Mouse (Mus musculus): Measurements from ENCODE around the gene Ly6g5b. TPM values are rescaled to one million over a fixed set of nuclear protein-coding genes. Genes with fewer than 3 reads are reported as not detected.

Gene Ly6g5b
- total RNA-seq, 2 experiments from 2014 or later: not detected

GRCm38 (mm10) chr17:35111774-35112173 is 3.5 kb downstream of the Ly6g5b start:
- ATAC-seq (replicated peaks; ENCODE audit: poor library complexity, severe bottlenecking): no peak

- ATAC-seq (replicated peaks; ENCODE audit: poor library complexity, severe bottlenecking): no peak
Measured at GRCm38 (mm10) chr17:35108097-35108496, 7.1 kb downstream of the Ly6g5b start, which contains the start of gene Ly6g5c. Gene Ly6g5c, plus strand, starts transcription at chr17:35108279.

DNA sequence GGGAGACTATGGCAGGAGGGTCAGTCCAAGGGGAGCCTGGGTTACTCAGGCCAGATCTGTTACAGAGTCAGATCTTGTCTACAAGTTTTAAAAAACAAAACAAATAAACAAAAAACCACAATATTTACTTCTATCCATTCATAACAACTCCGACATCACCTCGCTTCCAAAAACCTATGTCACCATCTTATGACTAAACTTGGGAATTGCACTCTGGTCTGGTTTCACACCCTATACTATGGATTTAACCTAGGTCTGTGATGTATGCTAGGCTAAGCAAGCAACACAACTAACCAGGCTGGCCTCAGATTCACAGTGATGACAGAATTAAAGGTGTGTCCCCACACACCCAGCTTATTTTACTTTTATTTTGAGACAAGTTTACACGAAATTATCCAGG is 8.7 kb downstream of the Ly6g5b start:
- no peak for ATAC-seq (replicated peaks; ENCODE audit: poor library complexity, severe bottlenecking)

DNA sequence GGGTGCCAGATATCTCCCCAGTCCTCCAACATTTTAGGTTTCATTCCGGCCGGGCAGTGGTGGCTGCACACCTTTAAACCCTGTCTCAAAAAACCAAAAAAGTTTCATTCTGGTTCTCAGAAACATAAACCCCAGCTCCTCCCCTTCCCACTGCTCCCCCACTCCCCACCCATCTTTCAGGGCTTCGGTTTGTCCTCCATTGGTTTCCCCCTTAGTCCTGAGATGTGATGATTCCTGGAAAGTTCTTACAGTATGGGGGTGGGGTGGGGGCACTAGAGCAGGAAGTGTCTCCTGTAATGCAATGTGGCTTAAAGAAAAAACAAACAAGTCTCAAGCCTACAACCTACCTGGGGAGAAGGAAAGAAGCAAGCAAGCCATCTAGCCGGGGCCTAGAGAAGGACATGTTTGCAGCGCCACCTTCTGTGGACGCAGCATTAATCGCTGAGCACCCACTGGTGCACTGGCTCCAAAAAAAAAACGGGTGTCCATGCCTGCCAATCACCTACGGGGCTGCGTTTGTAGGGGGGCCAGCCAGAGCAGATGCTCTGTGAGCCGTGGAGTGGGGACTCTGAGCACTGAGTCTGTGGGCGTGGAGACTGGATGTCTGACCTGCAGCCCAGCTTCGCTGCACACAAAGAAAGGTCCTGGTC is 9.4 kb downstream of the Ly6g5b start:
- no peak for ATAC-seq (replicated peaks; ENCODE audit: poor library complexity, severe bottlenecking)

- ATAC-seq (replicated peaks; ENCODE audit: poor library complexity, severe bottlenecking): no peak
Measured at GRCm38 (mm10) chr17:35104754-35105153, 10.5 kb downstream of the Ly6g5b start.

GRCm38 (mm10) chr17:35104079-35104478 is 11.1 kb downstream of the Ly6g5b start:
- no peak for ATAC-seq (replicated peaks; ENCODE audit: poor library complexity, severe bottlenecking)

DNA sequence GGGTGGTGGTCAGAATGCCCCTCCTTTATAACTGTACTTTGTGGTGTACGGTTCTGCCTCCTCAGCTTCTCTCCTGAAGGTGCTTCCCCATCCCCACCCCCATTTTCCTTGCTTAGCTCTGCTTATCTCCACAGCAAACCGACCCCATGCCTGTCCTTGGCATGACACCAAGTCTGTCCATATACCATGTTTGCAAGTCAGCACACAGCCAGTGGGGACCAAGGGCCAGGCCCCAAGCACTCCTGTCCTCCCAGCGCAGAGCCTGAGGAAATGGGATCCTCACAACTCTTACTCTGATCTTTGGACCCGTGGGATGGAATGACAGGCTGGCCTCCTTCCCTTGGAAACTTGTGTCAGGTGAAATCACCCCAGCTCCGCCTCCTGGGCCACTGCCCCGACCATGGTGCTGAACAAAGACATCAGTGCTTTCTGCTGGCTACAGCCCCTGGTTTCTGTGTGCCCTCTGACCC is 12.0 kb downstream of the Ly6g5b start:
- no peak for ATAC-seq (replicated peaks; ENCODE audit: poor library complexity, severe bottlenecking)

GRCm38 (mm10) chr17:35102299-35102698 is 12.9 kb downstream of the Ly6g5b start:
- ATAC-seq (replicated peaks; ENCODE audit: poor library complexity, severe bottlenecking): no peak

DNA sequence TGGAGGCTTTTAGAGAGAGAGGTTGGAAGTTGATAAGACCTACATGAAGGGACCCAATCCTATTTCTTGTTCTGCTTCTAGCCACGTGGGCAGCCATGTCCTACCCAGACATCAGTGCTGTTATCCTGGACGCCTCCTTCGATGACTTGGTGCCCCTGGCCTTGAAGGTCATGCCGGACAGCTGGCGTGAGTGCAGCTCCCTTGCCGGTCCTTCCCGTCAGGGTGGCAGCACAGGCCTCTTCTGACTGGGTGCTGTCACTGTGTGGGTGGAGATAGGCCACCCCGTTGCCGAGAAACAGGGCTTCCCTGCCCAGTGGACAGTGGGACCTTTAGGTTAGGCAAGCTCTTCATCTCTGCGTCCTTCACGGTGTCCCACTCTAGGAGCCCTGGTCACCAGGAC is 14.1 kb downstream of the Ly6g5b start:
- no peak for ATAC-seq (replicated peaks; ENCODE audit: poor library complexity, severe bottlenecking)

- ATAC-seq (replicated peaks; ENCODE audit: poor library complexity, severe bottlenecking): no peak
Measured at GRCm38 (mm10) chr17:35100196-35100765, 14.9 kb downstream of the Ly6g5b start.

- no peak for ATAC-seq (replicated peaks; ENCODE audit: poor library complexity, severe bottlenecking)
Measured at GRCm38 (mm10) chr17:35097164-35097655, 18.0 kb downstream of the Ly6g5b start.

DNA sequence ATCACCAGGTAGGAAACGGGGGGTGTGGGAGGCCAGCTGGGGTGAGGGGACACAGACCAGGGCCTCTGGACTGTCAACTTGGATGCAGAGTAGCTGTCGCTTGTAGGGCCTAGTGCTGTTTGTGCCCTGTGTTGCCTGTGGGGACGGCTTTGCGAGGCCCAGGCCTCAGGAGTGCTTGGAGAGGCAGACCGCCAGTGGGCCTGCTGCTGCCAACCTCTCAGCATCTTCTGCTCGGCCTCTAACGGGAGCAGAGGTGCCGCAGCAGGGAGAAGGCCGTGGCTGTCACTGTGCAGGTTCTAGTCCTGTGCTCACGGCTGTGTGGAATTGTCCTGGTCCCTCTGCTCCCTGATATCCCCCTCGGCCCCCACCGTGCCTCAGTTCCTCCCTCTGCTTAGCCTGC is 18.6 kb downstream of the Ly6g5b start:
- ATAC-seq (replicated peaks; ENCODE audit: poor library complexity, severe bottlenecking): no peak

- peak; percentile 50 for ATAC-seq (replicated peaks; ENCODE audit: poor library complexity, severe bottlenecking)
Measured at GRCm38 (mm10) chr17:35094475-35095365, 20.5 kb downstream of the Ly6g5b start.

- ATAC-seq (replicated peaks; ENCODE audit: poor library complexity, severe bottlenecking): no peak
Measured at GRCm38 (mm10) chr17:35092403-35093198, 22.6 kb downstream of the Ly6g5b start.

DNA sequence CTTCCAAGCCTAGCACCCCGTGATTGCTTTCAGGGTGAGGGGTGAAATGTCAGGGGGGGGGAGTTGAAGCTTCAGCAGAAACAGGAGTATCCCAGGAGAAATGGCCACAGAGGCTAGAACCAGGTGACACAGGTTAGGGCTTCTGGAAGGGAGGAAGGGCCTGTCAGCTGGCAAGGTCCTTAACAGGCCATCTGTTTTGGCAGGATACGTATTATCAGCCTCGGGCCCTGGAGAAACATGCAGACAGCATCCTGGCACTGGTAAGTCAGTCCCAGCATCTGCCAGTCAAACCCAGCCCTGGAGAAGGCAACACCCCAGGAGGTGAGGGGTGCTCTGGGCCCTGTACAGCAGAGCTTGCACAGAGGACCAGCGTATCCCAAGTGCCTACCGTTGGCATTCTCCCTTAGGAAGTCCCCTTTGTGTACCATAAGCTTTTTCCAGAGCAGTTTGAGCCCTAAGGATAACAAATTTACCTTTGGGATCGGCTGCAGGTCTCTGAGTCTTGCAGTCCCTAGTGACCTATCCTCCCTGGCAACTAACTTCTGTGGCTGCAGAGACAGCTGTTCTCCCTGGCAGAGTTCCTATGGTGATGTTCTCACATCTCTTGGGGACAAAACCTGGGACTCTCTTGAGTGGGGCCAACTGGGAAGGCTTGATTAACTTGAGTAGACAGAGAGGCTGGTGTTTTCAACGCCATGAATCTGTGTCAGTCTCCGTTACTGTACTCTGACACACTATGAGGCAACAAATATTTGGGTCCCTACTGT is 24.9 kb downstream of the Ly6g5b start:
- ATAC-seq (replicated peaks; ENCODE audit: poor library complexity, severe bottlenecking): no peak

DNA sequence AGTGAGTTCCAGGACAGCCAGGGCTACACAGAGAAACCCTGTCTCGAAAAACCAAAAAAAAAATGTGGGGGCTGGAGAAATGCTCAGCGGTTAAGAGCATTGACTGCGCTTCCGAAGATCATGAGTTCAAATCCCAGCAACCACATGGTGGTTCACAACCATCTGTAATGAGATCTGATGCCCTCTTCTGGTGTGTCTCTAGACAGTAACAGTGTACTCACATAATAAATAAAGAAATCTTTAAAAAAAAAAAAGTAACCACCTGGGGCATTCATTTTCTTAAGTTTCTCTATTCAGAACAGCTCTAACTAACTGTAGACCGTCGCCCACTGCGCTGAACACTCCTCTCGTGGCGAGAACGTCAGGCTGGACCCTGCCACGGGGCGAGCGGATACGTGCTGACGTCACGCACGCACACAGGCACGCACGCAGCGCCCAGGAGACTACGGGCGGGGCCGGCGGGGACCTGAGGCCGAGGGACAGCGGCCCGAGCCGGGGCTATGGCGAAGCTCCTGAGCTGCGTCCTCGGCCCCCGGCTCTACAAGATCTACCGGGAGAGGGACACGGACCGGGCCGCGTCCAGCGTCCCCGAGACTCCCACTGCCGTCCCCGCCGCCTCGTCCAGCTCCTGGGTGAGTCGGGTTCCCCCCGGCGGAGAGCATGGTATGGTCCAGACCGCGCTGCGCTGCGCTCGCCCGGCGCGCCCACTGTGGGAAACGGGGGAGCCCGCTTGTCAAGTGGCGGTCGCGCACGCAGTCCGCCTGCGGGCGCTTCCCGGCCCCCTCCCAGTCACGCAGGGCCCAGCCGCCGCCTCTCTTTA is 26.2 kb downstream of the Ly6g5b start, which contains the start of gene Abhd16a:
TSS of gene Abhd16a (plus strand) at position 439 of the 820 bp plus-strand sequence.
- peak; percentile 95 for ATAC-seq (replicated peaks; ENCODE audit: poor library complexity, severe bottlenecking)

DNA sequence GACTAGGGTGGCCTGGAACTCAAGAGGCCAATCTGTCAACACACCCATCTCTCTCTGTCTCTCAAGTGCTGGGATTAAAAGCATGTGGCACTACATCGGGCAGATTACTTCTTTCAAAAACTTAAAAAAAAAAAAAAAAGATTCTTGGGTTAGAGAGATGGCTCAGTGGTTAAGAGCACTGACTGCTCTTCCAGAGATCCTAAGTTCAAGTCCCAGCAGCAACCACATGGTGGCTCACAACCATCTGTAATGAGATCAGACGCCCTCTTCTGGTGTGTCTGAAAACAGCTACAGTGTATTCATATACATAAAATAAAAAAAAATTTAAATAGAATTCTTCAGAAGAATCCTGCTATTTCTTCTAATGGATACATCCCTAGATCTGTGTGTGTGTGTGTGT is 27.1 kb downstream of the Ly6g5b start:
- ATAC-seq (replicated peaks; ENCODE audit: poor library complexity, severe bottlenecking): no peak

DNA sequence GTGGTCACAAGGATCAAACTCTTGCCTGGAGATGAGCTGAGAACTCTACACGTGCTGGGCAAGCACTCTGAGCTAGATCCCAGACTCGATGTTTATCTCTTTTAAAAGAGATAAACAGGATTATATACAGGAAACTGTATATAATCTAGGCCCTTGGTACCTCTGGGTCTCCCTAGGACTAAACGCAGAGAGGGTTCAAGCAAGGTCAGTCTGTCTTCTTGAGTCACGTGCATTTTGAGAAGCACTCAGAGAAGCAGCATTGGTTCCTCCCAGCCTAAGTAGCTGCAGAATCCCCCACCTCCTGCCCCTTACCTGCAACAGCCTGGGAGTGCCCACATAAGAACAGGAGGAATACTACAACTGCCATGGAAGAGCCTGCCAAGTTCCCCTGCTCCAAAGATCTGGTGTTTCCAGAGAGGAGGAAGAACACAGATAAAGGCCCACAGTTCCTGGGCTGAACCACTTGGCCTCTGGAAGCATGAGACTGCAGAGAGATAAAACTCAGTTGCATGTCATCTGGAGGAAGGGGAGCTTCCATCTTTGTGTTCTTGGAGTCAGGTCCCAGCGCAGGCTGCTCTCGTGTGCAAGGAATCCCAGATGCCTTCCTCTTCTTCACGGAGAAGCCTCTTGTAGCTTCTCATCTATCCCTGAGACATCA is 29.9 kb downstream of the Ly6g5b start, which contains the start of gene Ly6g6f:
TSS of gene Ly6g6f (minus strand) at position 403 of the 658 bp plus-strand sequence.
- no peak for ATAC-seq (replicated peaks; ENCODE audit: poor library complexity, severe bottlenecking)

Measured in granulocyte monocyte progenitor cell, adult 5-6 weeks (primary cell).